Mouse (Mus musculus) brain, embryonic 14.5 days (tissue): ENCODE results near the gene 2210017I01Rik. TPM values are rescaled to one million over a fixed set of nuclear protein-coding genes. Genes with fewer than 3 reads are reported as not detected.

ENCODE experiments used
- DNase-seq: peaks from one replicate; pipeline ENCODE4 v3.0.0-alpha.2; 2011; ENCODE audit warnings: low read depth
- CTCF ChIP-seq: fragments of 200-500 bp; IDR thresholded peaks from 2 replicates; pipeline ENCODE4 v1.5.1; 2012; ENCODE audit warnings: inconsistent platforms, mild to moderate bottlenecking, moderate library complexity, borderline replicate concordance; ENCODE audit not compliant: insufficient read depth, insufficient read length; ENCODE audit errors: extremely low read depth
- POLR2A ChIP-seq: fragments of 200-500 bp; IDR thresholded peaks from 2 replicates; pipeline ENCODE4 v1.6.1; 2012; ENCODE audit warnings: mild to moderate bottlenecking, inconsistent platforms, borderline replicate concordance; ENCODE audit not compliant: poor library complexity, insufficient read depth, insufficient read length, severe bottlenecking; ENCODE audit errors: extremely low read depth
- polyA plus RNA-seq: library from polyadenylated mRNA; depleted of rRNA; stranded (reverse); fragments of >200 nt; gene quantifications from 2 replicates; pipeline ENCODE4 v1.2.3, GENCODE M21; 2012; rRNA removed

The 2210017I01Rik gene
- not detected in 2 replicates for polyA plus RNA-seq

- no peak for DNase-seq
- TF ChIP-seq CTCF (no peak), POLR2A (no peak)
Observed at GRCm38 (mm10) chr3:92607392-92607791, at the start of gene 2210017I01Rik. 2210017I01Rik (minus strand) TSS chr3:92607492.

GRCm38 (mm10) chr3:92656826-92657225, 49.5 kb upstream of the 2210017I01Rik start, which contains the start of gene Lce1b:
Lce1b (minus strand) TSS chr3:92656926.
- DNase-seq: no peak
- TF ChIP-seq CTCF (no peak), POLR2A (no peak)

GRCm38 (mm10) chr3:92648207-92648606, 40.9 kb upstream of the 2210017I01Rik start, which contains the start of gene Lce1a1:
Lce1a1 (minus strand) TSS chr3:92648307.
- DNase-seq: no peak
- TF ChIP-seq POLR2A (no peak), CTCF (no peak)

GRCm38 (mm10) chr3:92639854-92640253, 32.6 kb upstream of the 2210017I01Rik start:
- TF ChIP-seq CTCF (no peak), POLR2A (no peak)
- DNase-seq: no peak

- peak; percentile 1 for DNase-seq
- TF ChIP-seq CTCF (no peak), POLR2A (no peak)
Observed at GRCm38 (mm10) chr3:92638653-92638991, 31.3 kb upstream of the 2210017I01Rik start.

- TF ChIP-seq POLR2A (no peak), CTCF (no peak)
- DNase-seq: peak; percentile 80
Observed at GRCm38 (mm10) chr3:92637745-92638652, 30.7 kb upstream of the 2210017I01Rik start.

GRCm38 (mm10) chr3:92621560-92621959, 14.3 kb upstream of the 2210017I01Rik start, which contains the start of gene Lce6a:
Lce6a (minus strand) TSS chr3:92621660.
- TF ChIP-seq CTCF: no peak
- no peak for TF ChIP-seq POLR2A

GRCm38 (mm10) chr3:92609804-92610203, 2.5 kb upstream of the 2210017I01Rik start:
- no peak for DNase-seq
- no peak for TF ChIP-seq CTCF
- no peak for TF ChIP-seq POLR2A

More at GRCm38 (mm10) chr3:92621560-92621959, 14.3 kb upstream of the 2210017I01Rik start, which contains the start of gene Lce6a:
- DNase-seq: no peak

- peak; percentile 31 for DNase-seq
- TF ChIP-seq CTCF (no peak), POLR2A (no peak)
Observed at GRCm38 (mm10) chr3:92602169-92602568, 5.1 kb downstream of the 2210017I01Rik start.

GRCm38 (mm10) chr3:92600456-92600855, 6.8 kb downstream of the 2210017I01Rik start:
- no peak for DNase-seq
- TF ChIP-seq CTCF (no peak), POLR2A (no peak)

- TF ChIP-seq POLR2A (no peak), CTCF (no peak)
- DNase-seq: no peak
Observed at GRCm38 (mm10) chr3:92599973-92600372, 7.3 kb downstream of the 2210017I01Rik start.
